Mouse (Mus musculus): ENCODE measurements around the gene Mfsd1.

The Mfsd1 gene

GRCm38 (mm10) chr3:67624629-67625028 lies 42.1 kb downstream of the Mfsd1 start:
- DNase-seq (ENCODE audit: low read depth, low spot score), result peak; percentile 22

GRCm38 (mm10) chr3:67643135-67643534 lies 60.6 kb downstream of the Mfsd1 start:
- DNase-seq (ENCODE audit: low read depth, low spot score), result no peak

- no peak for DNase-seq (ENCODE audit: low read depth, low spot score)
Observed at GRCm38 (mm10) chr3:67645640-67646466, 63.3 kb downstream of the Mfsd1 start.
